Mouse (Mus musculus) midbrain, embryonic 11.5 days (tissue): ENCODE data around the gene Abcb6. TPM values are rescaled to one million over a fixed set of nuclear protein-coding genes. Genes with fewer than 3 reads are reported as not detected.

Experiments used
- ATAC-seq: fragments of 200-750 bp; cut with Nextera tagmentation; 2 replicates; pipeline ENCODE4 v1.8.0; 2017; ENCODE audit warnings: moderate TSS enrichment, moderate library complexity; ENCODE audit not compliant: low FRiP score
- DNase-seq: peaks from one replicate; pipeline ENCODE4 v3.0.0; 2015; ENCODE audit warnings: low spot score; ENCODE audit errors: missing footprints
- H3K27ac ChIP-seq: fragments of 300-500 bp; sonication (generic); 2 replicates; pipeline ENCODE4 v1.5.1; 2014; ENCODE audit warnings: low read depth, low read length
- H3K27me3 ChIP-seq: fragments of 300-500 bp; sonication (generic); 2 replicates; pipeline ENCODE4 v1.6.1; 2014; ENCODE audit warnings: mild to moderate bottlenecking, low read length, moderate library complexity, mixed read lengths; ENCODE audit not compliant: control insufficient read depth, insufficient read depth
- H3K36me3 ChIP-seq: fragments of 300-500 bp; sonication (generic); 2 replicates; pipeline ENCODE4 v1.6.1; 2014; ENCODE audit warnings: mild to moderate bottlenecking, low read length, moderate library complexity, mixed read lengths; ENCODE audit not compliant: control insufficient read depth, insufficient read depth
- H3K4me1 ChIP-seq: fragments of 300-500 bp; sonication (generic); 2 replicates; pipeline ENCODE4 v1.6.1; 2014; ENCODE audit warnings: low read length; ENCODE audit not compliant: control insufficient read depth, insufficient read depth
- H3K4me2 ChIP-seq: fragments of 300-500 bp; sonication (generic); 2 replicates; pipeline ENCODE4 v1.6.1; 2014; ENCODE audit warnings: mild to moderate bottlenecking, moderate library complexity
- H3K4me3 ChIP-seq: fragments of 300-500 bp; sonication (generic); 2 replicates; pipeline ENCODE4 v1.5.1; 2014; ENCODE audit warnings: low read depth, low read length
- H3K9ac ChIP-seq: fragments of 300-500 bp; sonication (generic); 2 replicates; pipeline ENCODE4 v1.6.1; 2014; ENCODE audit warnings: low read length
- H3K9me3 ChIP-seq: fragments of 300-500 bp; sonication (generic); 2 replicates; pipeline ENCODE4 v1.6.1; 2016; ENCODE audit warnings: low read length; ENCODE audit not compliant: control insufficient read depth
- WGBS: fragments of 180-500 bp; shearing (Covaris S2); extraction: QIAGEN DNeasy Blood & Tissue Kit; methylation state at CpG from one replicate; pipeline ENCODE4 v1.1.7; 2014; 5-methylcytosine and 5-hydroxymethylcytosine counted together
- polyA plus RNA-seq: library from polyadenylated mRNA; unstranded; fragments of >200 nt; fragmentation: Nextera tagmentation; extraction: Ambion mirVana; gene quantifications from 2 replicates; pipeline ENCODE4 v1.2.1, GENCODE M21; 2014

Abcb6 gene
- polyA plus RNA-seq, 1 experiment from 2014 or later: 29.2 TPM

- no peak overlapping the region for H3K27ac ChIP-seq
- peaks cover 47% of the 10 kb centered on the region for H3K27me3 ChIP-seq
- 0 out of 2 replicates have a peak, but pooled peaks cover 4% of the 10 kb centered on the region for H3K36me3 ChIP-seq
- ATAC-seq (peak; percentile 81), DNase-seq (peak; percentile 94)
- peak overlapping the region; percentile 47 for H3K9ac ChIP-seq
- H3K4me2 ChIP-seq: peak overlapping the region; percentile 94
- no peaks in the 10 kb centered on the region for H3K9me3 ChIP-seq
- H3K4me1 ChIP-seq: peaks cover 11% of the 10 kb centered on the region
- H3K4me3 ChIP-seq: peak overlapping the region; percentile 49
- under 1% methylated on average over 24 of the region's 24 CpGs for WGBS
Observed at GRCm38 (mm10) chr1:75219078-75219477, 38.9 kb upstream of the Abcb6 start.

- DNase-seq: peak; percentile 87
- Histone ChIP-seq H3K27me3 (peaks cover 47% of the 10 kb centered on the region), H3K27ac (no peak overlapping the region)
Observed at GRCm38 (mm10) chr1:75218227-75219001, 38.2 kb upstream of the Abcb6 start.

GRCm38 (mm10) chr1:75217893-75218226, 37.7 kb upstream of the Abcb6 start:
- no peaks in the 10 kb centered on the region for H3K9me3 ChIP-seq
- no peak overlapping the region for H3K27ac ChIP-seq
- peak overlapping the region; percentile 49; the same call in 1 of the 2 replicates for H3K4me3 ChIP-seq
- ATAC-seq (no peak), DNase-seq (peak; percentile 85)
- H3K4me1 ChIP-seq: peaks cover 11% of the 10 kb centered on the region
- H3K4me2 ChIP-seq: peak overlapping the region; percentile 94; the same call in 1 of the 2 replicates
- 9% methylated on average over 6 of the region's 6 CpGs for WGBS
- no peak overlapping the region for H3K9ac ChIP-seq
- peaks cover 4% of the 10 kb centered on the region; the same call in 1 of the 2 replicates for H3K36me3 ChIP-seq
- H3K27me3 ChIP-seq: peaks cover 47% of the 10 kb centered on the region

More at GRCm38 (mm10) chr1:75218227-75219001, 38.2 kb upstream of the Abcb6 start:
- Histone ChIP-seq H3K4me2 (peak overlapping the region; percentile 94), H3K36me3 (peaks cover 4% of the 10 kb centered on the region; the same call in 1 of the 2 replicates), H3K4me1 (peaks cover 11% of the 10 kb centered on the region), H3K4me3 (peak overlapping the region; percentile 49), H3K9ac (peak overlapping the region; percentile 36; the same call in 1 of the 2 replicates), H3K9me3 (no peaks in the 10 kb centered on the region)
- 3% methylated on average over 38 of the region's 38 CpGs for WGBS
- ATAC-seq: peak; percentile 58; the same call in 1 of the 2 replicates

- Histone ChIP-seq H3K27me3 (peaks cover 47% of the 10 kb centered on the region), H3K4me2 (no peak overlapping the region), H3K4me1 (peaks cover 11% of the 10 kb centered on the region), H3K36me3 (peaks cover 4% of the 10 kb centered on the region; the same call in 1 of the 2 replicates), H3K4me3 (no peak overlapping the region), H3K27ac (no peak overlapping the region), H3K9me3 (no peaks in the 10 kb centered on the region), H3K9ac (no peak overlapping the region)
- no peak for ATAC-seq
- no peak for DNase-seq
- WGBS: 82% methylated on average over 13 of the region's 13 CpGs
Observed at GRCm38 (mm10) chr1:75216797-75217585, 36.8 kb upstream of the Abcb6 start.

GRCm38 (mm10) chr1:75215785-75216184, 35.6 kb upstream of the Abcb6 start:
- Histone ChIP-seq H3K27ac (no peak overlapping the region), H3K4me3 (no peak overlapping the region), H3K9me3 (no peaks in the 10 kb centered on the region), H3K27me3 (peaks cover 40% of the 10 kb centered on the region), H3K4me2 (no peak overlapping the region), H3K4me1 (peaks cover 20% of the 10 kb centered on the region), H3K36me3 (peaks cover 4% of the 10 kb centered on the region; the same call in 1 of the 2 replicates), H3K9ac (no peak overlapping the region)
- no peak for ATAC-seq
- DNase-seq: no peak
- WGBS: 94% methylated on average over 9 of the region's 9 CpGs

- H3K9me3 ChIP-seq: no peaks in the 10 kb centered on the region
- WGBS: 77% methylated on average over 5 of the region's 5 CpGs
- no peak overlapping the region for H3K27ac ChIP-seq
- H3K36me3 ChIP-seq: peaks cover 4% of the 10 kb centered on the region; the same call in 1 of the 2 replicates
- H3K4me2 ChIP-seq: no peak overlapping the region
- no peak overlapping the region for H3K4me3 ChIP-seq
- DNase-seq: no peak
- no peak overlapping the region for H3K9ac ChIP-seq
- ATAC-seq: no peak
- H3K27me3 ChIP-seq: peaks cover 31% of the 10 kb centered on the region
- H3K4me1 ChIP-seq: peaks cover 23% of the 10 kb centered on the region
Observed at GRCm38 (mm10) chr1:75214886-75215285, 34.7 kb upstream of the Abcb6 start.

- Histone ChIP-seq H3K4me2 (no peak overlapping the region), H3K9me3 (no peaks in the 10 kb centered on the region), H3K4me3 (no peak overlapping the region), H3K27me3 (peaks cover 26% of the 10 kb centered on the region), H3K27ac (no peak overlapping the region), H3K4me1 (peaks cover 21% of the 10 kb centered on the region), H3K9ac (no peak overlapping the region), H3K36me3 (peaks cover 4% of the 10 kb centered on the region; the same call in 1 of the 2 replicates)
- 88% methylated on average over 2 of the region's 2 CpGs for WGBS
- DNase-seq: no peak
- no peak for ATAC-seq
Observed at GRCm38 (mm10) chr1:75214442-75214841, 34.2 kb upstream of the Abcb6 start.

GRCm38 (mm10) chr1:75213096-75213495, 32.9 kb upstream of the Abcb6 start:
- H3K4me2 ChIP-seq: no peak overlapping the region
- ATAC-seq: no peak
- peaks cover 4% of the 10 kb centered on the region; the same call in 1 of the 2 replicates for H3K36me3 ChIP-seq
- H3K9ac ChIP-seq: no peak overlapping the region
- H3K4me3 ChIP-seq: no peak overlapping the region
- H3K4me1 ChIP-seq: peaks cover 20% of the 10 kb centered on the region
- WGBS: 91% methylated on average over 7 of the region's 7 CpGs
- no peak overlapping the region for H3K27ac ChIP-seq
- no peak for DNase-seq
- H3K9me3 ChIP-seq: no peaks in the 10 kb centered on the region
- H3K27me3 ChIP-seq: peaks cover 14% of the 10 kb centered on the region

GRCm38 (mm10) chr1:75212542-75212941, 32.4 kb upstream of the Abcb6 start:
- Histone ChIP-seq H3K27ac (no peak overlapping the region), H3K4me3 (no peak overlapping the region), H3K4me1 (peaks cover 20% of the 10 kb centered on the region), H3K4me2 (no peak overlapping the region), H3K9me3 (no peaks in the 10 kb centered on the region), H3K27me3 (peaks cover 9% of the 10 kb centered on the region), H3K9ac (no peak overlapping the region), H3K36me3 (peaks cover 4% of the 10 kb centered on the region; the same call in 1 of the 2 replicates)
- ATAC-seq: no peak
- WGBS: 87% methylated on average over 4 of the region's 4 CpGs
- no peak for DNase-seq
